Mouse (Mus musculus) CH12.LX (cell line): ENCODE measurements around the gene 2610301B20Rik. TPM values are rescaled to one million over a fixed set of nuclear protein-coding genes. Genes with fewer than 3 reads are reported as not detected.
A peak's percentile ranks its signal among the peaks of the same experiment; 100 is the strongest.

ENCODE experiments used
- DNase-seq: peaks from one replicate; pipeline ENCODE4 v3.0.0-alpha.2; 2013; ENCODE audit errors: extremely low read depth
- H3K27ac ChIP-seq: 2 replicates; pipeline ENCODE4 v1.5.1; 2012; ENCODE audit warnings: low read depth, mild to moderate bottlenecking, control low read depth, moderate library complexity; ENCODE audit not compliant: insufficient read depth
- H3K27me3 ChIP-seq: replicated peaks from 2 replicates; pipeline ENCODE3; 2012; ENCODE audit warnings: inconsistent platforms
- H3K36me3 ChIP-seq, 2 experiments: replicated peaks in 1 of 2; 2 replicates each; pipeline versions ENCODE3 to v1.6.1; 2012; ENCODE audit warnings: inconsistent platforms in 1 of 2, low read length in 1 of 2, mild to moderate bottlenecking in 1 of 2, mixed read lengths in 1 of 2, moderate library complexity in 1 of 2; ENCODE audit not compliant: control insufficient read depth in 1 of 2, insufficient read depth in 1 of 2
- H3K4me1 ChIP-seq, 2 experiments: 2 replicates each; pipeline ENCODE4 v1.6.1; 2012; ENCODE audit warnings: inconsistent platforms in 1 of 2, moderate library complexity in 1 of 2; ENCODE audit not compliant: insufficient read depth in 2 of 2, control insufficient read depth in 1 of 2
- H3K4me2 ChIP-seq: 2 replicates; pipeline ENCODE4 v1.6.1; 2012; ENCODE audit warnings: low read depth, mild to moderate bottlenecking, control low read depth; ENCODE audit not compliant: poor library complexity, insufficient read depth, severe bottlenecking
- H3K4me3 ChIP-seq, 3 experiments: fragments of 150-350 bp in 1 of 3; sonication (generic) in 1 of 3; replicated peaks in 1 of 3; 2 replicates each; pipeline versions ENCODE3 to v1.5.1; 2011 to 2012; ENCODE audit warnings: low read depth in 2 of 3, low read length in 2 of 3, mild to moderate bottlenecking in 2 of 3, moderate library complexity in 2 of 3, control low read depth in 1 of 3, improper control_type of control experiment in 1 of 3, inconsistent platforms in 1 of 3, mixed read lengths in 1 of 3; ENCODE audit not compliant: poor library complexity in 1 of 3
- H3K79me2 ChIP-seq: replicated peaks from 2 replicates; pipeline ENCODE4 v1.6.1; 2012; ENCODE audit warnings: mild to moderate bottlenecking, moderate library complexity; ENCODE audit not compliant: control insufficient read depth, poor library complexity, insufficient read depth, severe bottlenecking; ENCODE audit errors: extremely low read depth
- H3K9ac ChIP-seq: 2 replicates; pipeline ENCODE4 v1.6.1; 2012; ENCODE audit warnings: low read depth, mild to moderate bottlenecking, control low read depth, moderate library complexity; ENCODE audit not compliant: insufficient read depth
- H3K9me3 ChIP-seq: replicated peaks from 2 replicates; pipeline ENCODE3; 2012; ENCODE audit warnings: low read length, inconsistent platforms, mixed read lengths
- BHLHE40 ChIP-seq: IDR thresholded peaks from 2 replicates; pipeline ENCODE4 v1.6.1; 2011; ENCODE audit warnings: mild to moderate bottlenecking, low read depth, low read length, improper control_type of control experiment
- CHD1 ChIP-seq: IDR thresholded peaks from 2 replicates; pipeline ENCODE4 v1.6.1; 2012; ENCODE audit warnings: low read depth, low read length, improper control_type of control experiment, inconsistent platforms
- CTCF ChIP-seq, 2 experiments: IDR thresholded peaks in 1 of 2; conservative IDR thresholded peaks in 1 of 2; 2 replicates each; pipeline ENCODE4 v1.5.1; 2011 to 2012; ENCODE audit warnings: low read depth in 2 of 2, low read length in 2 of 2, improper control_type of control experiment in 1 of 2, inconsistent platforms in 1 of 2, mild to moderate bottlenecking in 1 of 2, moderate library complexity in 1 of 2
- E2F4 ChIP-seq: IDR thresholded peaks from 2 replicates; pipeline ENCODE4 v1.6.1; 2011; ENCODE audit warnings: low read depth, low read length, improper control_type of control experiment; ENCODE audit not compliant: insufficient replicate concordance
- ELF1 ChIP-seq: IDR thresholded peaks from 2 replicates; pipeline ENCODE4 v1.6.1; 2014; ENCODE audit warnings: low read depth, mild to moderate bottlenecking, inconsistent platforms, low read length, improper control_type of control experiment
- EP300 ChIP-seq: IDR thresholded peaks from 2 replicates; pipeline ENCODE4 v1.6.1; 2011; ENCODE audit warnings: low read length, improper control_type of control experiment
- ETS1 ChIP-seq: conservative IDR thresholded peaks from 2 replicates; pipeline ENCODE4 v1.6.1; 2012; ENCODE audit warnings: low read depth, mild to moderate bottlenecking, inconsistent platforms, low read length, improper control_type of control experiment, moderate library complexity
- HCFC1 ChIP-seq: IDR thresholded peaks from 2 replicates; pipeline ENCODE4 v1.6.1; 2012; ENCODE audit warnings: low read depth, mild to moderate bottlenecking, inconsistent platforms, low read length, improper control_type of control experiment
- IRF4 ChIP-seq: IDR thresholded peaks from 2 replicates; pipeline ENCODE4 v1.6.1; 2014; ENCODE audit warnings: low read depth, mild to moderate bottlenecking, inconsistent platforms, low read length, improper control_type of control experiment
- JUND ChIP-seq: conservative IDR thresholded peaks from 2 replicates; pipeline ENCODE4 v1.6.1; 2011; ENCODE audit warnings: low read depth, low read length, improper control_type of control experiment
- KAT2A ChIP-seq: IDR thresholded peaks from 2 replicates; pipeline ENCODE4 v1.6.1; 2012; ENCODE audit warnings: low read length, improper control_type of control experiment, inconsistent platforms; ENCODE audit not compliant: insufficient replicate concordance
- MAFK ChIP-seq: IDR thresholded peaks from 2 replicates; pipeline ENCODE4 v1.6.1; 2011; ENCODE audit warnings: low read length, improper control_type of control experiment; ENCODE audit not compliant: insufficient replicate concordance
- MAZ ChIP-seq: IDR thresholded peaks from 2 replicates; pipeline ENCODE4 v1.6.1; 2012; ENCODE audit warnings: low read depth, mild to moderate bottlenecking, inconsistent platforms, low read length, improper control_type of control experiment, moderate library complexity
- MXI1 ChIP-seq: IDR thresholded peaks from 2 replicates; pipeline ENCODE4 v1.6.1; 2011; ENCODE audit warnings: mild to moderate bottlenecking, low read depth, low read length, improper control_type of control experiment
- NRF1 ChIP-seq: IDR thresholded peaks from 2 replicates; pipeline ENCODE4 v1.6.1; 2014; ENCODE audit warnings: low read depth, mild to moderate bottlenecking, inconsistent platforms, low read length, improper control_type of control experiment, moderate library complexity
- POLR2A ChIP-seq: IDR thresholded peaks from 2 replicates; pipeline ENCODE4 v1.6.1; 2011; ENCODE audit warnings: low read depth, mild to moderate bottlenecking, improper control_type of control experiment, low read length
- POLR2AphosphoS2 ChIP-seq: IDR thresholded peaks from 2 replicates; pipeline ENCODE4 v1.6.1; 2011; ENCODE audit warnings: low read depth, low read length, improper control_type of control experiment
- RAD21 ChIP-seq: IDR thresholded peaks from 2 replicates; pipeline ENCODE4 v1.6.1; 2011; ENCODE audit warnings: low read depth, mild to moderate bottlenecking, low read length, improper control_type of control experiment, moderate library complexity
- RCOR1 ChIP-seq: conservative IDR thresholded peaks from 2 replicates; pipeline ENCODE4 v1.6.1; 2012; ENCODE audit warnings: low read depth, mild to moderate bottlenecking, inconsistent platforms, low read length, improper control_type of control experiment
- SMC3 ChIP-seq: IDR thresholded peaks from 2 replicates; pipeline ENCODE4 v1.6.1; 2011; ENCODE audit warnings: low read depth, low read length, improper control_type of control experiment
- USF1 ChIP-seq: IDR thresholded peaks from 2 replicates; pipeline ENCODE4 v1.6.1; 2014; ENCODE audit warnings: low read depth, mild to moderate bottlenecking, inconsistent platforms, low read length, improper control_type of control experiment
- USF2 ChIP-seq: conservative IDR thresholded peaks from 2 replicates; pipeline ENCODE4 v1.6.1; 2011; ENCODE audit warnings: low read depth, low read length, improper control_type of control experiment
- ZC3H11A ChIP-seq: IDR thresholded peaks from 2 replicates; pipeline ENCODE4 v1.6.1; 2012; ENCODE audit warnings: low read depth, mild to moderate bottlenecking, inconsistent platforms, low read length, improper control_type of control experiment
- ZMIZ1 ChIP-seq: IDR thresholded peaks from 2 replicates; pipeline ENCODE4 v1.6.1; 2012; ENCODE audit warnings: low read depth, mild to moderate bottlenecking, inconsistent platforms, low read length, improper control_type of control experiment
- ZNF384 ChIP-seq: IDR thresholded peaks from 2 replicates; pipeline ENCODE4 v1.6.1; 2012; ENCODE audit warnings: low read depth, low read length, improper control_type of control experiment, inconsistent platforms
- dilution Hi-C: fragments of 300-500 bp; cut with MboI; formaldehyde crosslinking; loops from 2 replicates; pipeline ENCODE4 v1.14.3; 2020; ENCODE audit warnings: low sequenced_read_pairs; ENCODE audit not compliant: extremely low pct_unique_long_range_greater_than_20kb, extremely low pct_ligation_motif_present
- in situ Hi-C: fragments of 300-500 bp; cut with MboI; formaldehyde crosslinking; loops from 3 replicates; pipeline ENCODE4 v1.14.3; 2019; ENCODE audit warnings: low sequenced_read_pairs, low pct_ligation_motif_present, low pct_unique_long_range_greater_than_20kb, mixed read lengths
- polyA plus RNA-seq: library from polyadenylated mRNA; unstranded; fragments of >175 nt; gene quantifications from 2 replicates; pipeline ENCODE4 v1.2.1, GENCODE M21; 2012; ENCODE audit warnings: low read depth; ENCODE audit not compliant: insufficient read length
- total RNA-seq, 2 experiments: library from RNA; depleted of rRNA; stranded (reverse); fragments of 300-350 nt in 1 of 2; fragments of >200 nt in 1 of 2; gene quantifications; 2 replicates each; pipeline ENCODE4 v1.2.3; 2012 to 2014

Gene 2610301B20Rik
- total and polyA plus RNA-seq, 3 experiments: 7.9 to 27.4 (median 22.5) TPM

DNA sequence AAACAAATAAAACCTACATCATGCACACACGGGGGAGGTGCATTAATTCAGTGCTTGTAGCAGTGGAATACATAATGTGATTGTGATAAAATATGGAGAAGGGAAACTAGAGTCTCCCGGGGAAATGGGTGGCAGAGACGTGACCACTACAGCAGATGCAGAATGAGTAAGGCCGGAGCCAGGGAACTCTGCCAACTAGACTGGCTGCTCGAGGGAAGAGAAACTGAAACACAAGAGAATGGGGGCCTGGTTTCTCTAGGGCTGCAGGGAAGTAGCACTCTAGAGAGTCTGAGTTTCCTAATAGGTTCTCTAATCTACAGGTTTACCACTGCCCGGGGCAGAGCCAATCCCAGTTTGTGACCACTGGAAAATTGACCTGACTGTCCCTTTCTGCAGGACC is 48.9 kb downstream of the 2610301B20Rik start:
- dilution Hi-C loops: no loop called here
- TF ChIP-seq ETS1 (0 out of 2 replicates have a peak, but pooled peaks have one; percentile 23), USF2 (no peak), BHLHE40 (peak; percentile 66), RCOR1 (no peak), KAT2A (no peak), POLR2AphosphoS2 (no peak), MXI1 (no peak), JUND (no peak), CTCF (conservative IDR thresholded peaks at IDR 0.05 in 1 of 2, IDR thresholded peaks at IDR 0.05 in 1 of 2; ENCODE audit: low read depth in 2 of 2, low read length in 2 of 2) (no peak), IRF4 (peak; percentile 68; the same call in 1 of the 2 replicates), SMC3 (no peak), EP300 (peak; percentile 61; the same call in 1 of the 2 replicates)
- H3K79me2 ChIP-seq: no peaks in the 10 kb centered on the region

DNA sequence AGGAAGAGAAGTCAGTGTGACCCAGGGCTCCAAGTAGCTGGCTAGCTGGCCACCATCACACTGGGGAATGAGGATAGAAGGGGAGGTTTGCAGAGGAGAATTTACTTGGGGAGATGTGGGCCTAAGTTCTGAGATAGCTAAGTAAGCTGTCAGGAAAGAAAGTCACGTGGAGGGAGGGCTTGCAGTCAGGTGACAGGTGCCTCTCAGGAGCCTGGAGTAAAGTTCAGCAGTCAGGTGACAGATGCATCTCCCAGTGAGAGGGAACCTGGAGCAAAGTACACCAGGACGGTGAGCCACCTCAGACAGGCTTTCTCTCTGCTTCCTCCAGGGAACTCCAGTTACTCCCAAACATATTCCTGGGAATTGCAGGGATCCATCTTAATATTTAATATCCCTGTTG is 49.8 kb downstream of the 2610301B20Rik start:
- H3K36me3 ChIP-seq: no peaks in the 10 kb centered on the region
- TF ChIP-seq MAZ (no peak), ETS1 (no peak), E2F4 (no peak), MAFK (no peak), ELF1 (no peak), IRF4 (no peak), NRF1 (no peak), CTCF (conservative IDR thresholded peaks at IDR 0.05 in 1 of 2, IDR thresholded peaks at IDR 0.05 in 1 of 2; ENCODE audit: low read depth in 2 of 2, low read length in 2 of 2) (no peak), JUND (no peak), USF1 (no peak), ZC3H11A (no peak), RAD21 (no peak), CHD1 (no peak), MXI1 (no peak), ZMIZ1 (no peak), HCFC1 (no peak), POLR2A (no peak), EP300 (no peak), ZNF384 (no peak), KAT2A (no peak)
- no peak overlapping the region for H3K4me3 ChIP-seq
- H3K79me2 ChIP-seq: no peaks in the 10 kb centered on the region
- no peak for DNase-seq
- no peaks in the 10 kb centered on the region for H3K27me3 ChIP-seq
- H3K27ac ChIP-seq: no peak overlapping the region
- peaks cover 13 to 59% of the 10 kb centered on the region in 2 experiments for H3K4me1 ChIP-seq
- dilution Hi-C loops: no loop called here
- no peak overlapping the region for H3K9ac ChIP-seq
- in situ Hi-C loops: no loop called here
- no peaks in the 10 kb centered on the region for H3K9me3 ChIP-seq
- no peak overlapping the region for H3K4me2 ChIP-seq

More for the DNA sequence above, 48.9 kb downstream of the 2610301B20Rik start:
- peak; percentile 44 for DNase-seq
- in situ Hi-C loops: no loop called here
- peak overlapping the region; percentile 42 for H3K4me2 ChIP-seq
- peaks cover 23 to 61% of the 10 kb centered on the region in 2 experiments for H3K4me1 ChIP-seq
- H3K9ac ChIP-seq: 0 out of 2 replicates have a peak overlapping the region, but pooled peaks have one; percentile 13
- no peaks in the 10 kb centered on the region for H3K27me3 ChIP-seq
- H3K27ac ChIP-seq: no peak overlapping the region
- no peaks in the 10 kb centered on the region for H3K9me3 ChIP-seq
- no peak overlapping the region for H3K4me3 ChIP-seq
- no peaks in the 10 kb centered on the region for H3K36me3 ChIP-seq
